Mouse (Mus musculus): Measurements from ENCODE around the gene Sesn3. TPM values are rescaled to one million over a fixed set of nuclear protein-coding genes. Genes with fewer than 3 reads are reported as not detected.
A peak's percentile ranks its signal among the peaks of the same experiment; 100 is the strongest.

The Sesn3 gene
- total and polyA plus RNA-seq, 3 experiments: 1.5 to 6.0 TPM; not detected in 1

DNA sequence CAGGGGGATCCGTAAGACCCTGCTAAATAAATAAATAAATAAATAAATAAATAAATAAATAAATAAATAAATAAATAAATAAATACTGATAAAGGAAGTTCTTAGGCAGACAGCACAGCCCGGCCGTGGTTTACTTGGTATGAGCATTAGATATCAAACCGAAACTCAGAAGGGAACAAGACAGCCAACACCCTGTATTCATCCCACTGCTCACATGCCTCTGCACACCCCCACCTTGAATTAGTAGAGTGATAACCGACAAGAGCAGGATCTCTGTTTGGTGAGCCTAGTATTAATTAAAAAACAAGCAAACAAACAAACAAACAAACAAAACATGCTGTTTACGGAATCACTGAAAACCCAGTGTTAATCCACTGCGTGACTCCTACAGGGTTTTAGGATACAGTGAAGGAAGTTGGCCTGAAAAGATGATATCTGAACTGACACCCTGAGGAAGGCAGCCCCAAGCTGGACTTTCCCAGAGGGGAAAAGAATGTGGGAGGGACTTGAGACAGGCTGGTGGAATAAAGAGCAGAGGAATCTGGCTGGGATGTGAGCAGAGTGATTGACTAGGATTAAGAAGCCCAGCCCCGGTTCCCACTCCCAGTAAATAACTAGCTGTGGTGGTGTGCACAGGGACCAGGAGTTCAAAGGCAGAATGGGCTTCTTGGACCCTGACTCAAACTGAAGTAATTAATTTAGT is 106.6 kb downstream of the Sesn3 start, which contains the start of gene Endod1:
TSS of gene Endod1 (minus strand) at position 155 of the 703 bp plus-strand sequence.
- Histone ChIP-seq H3K27ac (ENCODE audit: control insufficient read depth, low read depth, low read length) (peak within 1 kb of the TSS; percentile 68), H3K9ac (ENCODE audit: control insufficient read depth, low read depth, low read length, poor library complexity, severe bottlenecking) (peak within 1 kb of the TSS; percentile 81)

DNA sequence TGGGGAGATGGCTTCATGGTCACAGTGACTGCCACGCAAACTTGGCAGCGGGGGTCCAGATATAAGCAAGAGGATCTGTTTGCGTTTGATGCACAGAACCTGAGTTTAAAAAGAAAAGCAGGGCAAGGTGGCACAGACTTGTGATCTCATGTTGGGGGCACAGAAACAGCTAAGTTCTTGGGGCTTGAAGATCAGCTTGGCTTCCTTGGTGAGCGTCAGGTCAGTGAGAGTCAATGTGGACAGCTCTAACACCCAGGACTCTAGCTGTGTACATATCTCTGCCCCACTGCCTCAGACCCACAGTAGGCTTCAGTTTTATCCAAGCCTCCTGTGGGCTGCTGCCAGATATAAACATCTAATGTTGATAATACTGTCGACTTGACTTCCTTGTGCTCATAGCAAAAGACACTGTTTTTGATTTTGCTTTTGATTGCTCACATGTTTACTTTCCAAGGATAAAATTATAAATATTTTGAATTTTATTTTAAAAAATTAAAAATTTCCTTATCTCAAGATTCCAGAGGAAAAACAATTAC is 107.5 kb downstream of the Sesn3 start:
- Histone ChIP-seq H3K9ac (ENCODE audit: control insufficient read depth, low read depth, low read length, poor library complexity, severe bottlenecking) (peak overlapping the region; percentile 60), H3K27me3 (ENCODE audit: control insufficient read depth in 1 of 2, insufficient read depth in 2 of 2, low read length in 2 of 2) (no peaks in the 10 kb centered on the region), H3K36me3 (ENCODE audit: control insufficient read depth in 1 of 2, insufficient read depth in 2 of 2, low read length in 2 of 2) (peaks cover 0 to 38% of the 10 kb centered on the region in 2 experiments; a peak in 2 of 4 replicates), H3K9me3 (replicated peaks; ENCODE audit: insufficient read depth, low read length) (no peaks in the 10 kb centered on the region), H3K4me1 (ENCODE audit: control insufficient read depth in 1 of 2, insufficient read depth in 2 of 2, low read length in 2 of 2) (peaks cover 10 to 41% of the 10 kb centered on the region in 2 experiments), H3K27ac (ENCODE audit: control insufficient read depth, low read depth, low read length) (peak overlapping the region; percentile 68), H3K4me3 (ENCODE audit: control insufficient read depth in 1 of 2, insufficient read depth in 1 of 2, low read depth in 2 of 2, low read length in 2 of 2) (peak overlapping the region; percentile 48 to 65), H3K79me2 (ENCODE audit: control insufficient read depth, insufficient read depth, low read length, poor library complexity) (peaks cover 12% of the 10 kb centered on the region)
- 0 out of 4 replicates have a peak, but pooled peaks of 1 of the 2 experiments have one; percentile 30 for TF ChIP-seq POLR2A (IDR thresholded peaks at IDR 0.05; ENCODE audit: control insufficient read depth in 1 of 2, insufficient read depth in 1 of 2, low read depth in 1 of 2, low read length in 2 of 2, poor library complexity in 1 of 2)
- TF ChIP-seq USF1 (IDR thresholded peaks at IDR 0.05; ENCODE audit: low read depth, low read length): no peak
- no peak for TF ChIP-seq SMC3 (IDR thresholded peaks at IDR 0.05; ENCODE audit: low read depth, low read length)
- no peak for TF ChIP-seq POLR2AphosphoS2 (IDR thresholded peaks at IDR 0.05; ENCODE audit: low read length)
- TF ChIP-seq MAFK (IDR thresholded peaks at IDR 0.05; ENCODE audit: borderline replicate concordance, low read depth, low read length): no peak
- TF ChIP-seq CHD2 (IDR thresholded peaks at IDR 0.05; ENCODE audit: low read length): no peak
- no peak for TF ChIP-seq MYC (IDR thresholded peaks at IDR 0.05; ENCODE audit: low read depth, low read length)
- peak; percentile 74 for TF ChIP-seq GATA1 (IDR thresholded peaks at IDR 0.05; ENCODE audit: low read depth, low read length)
- TF ChIP-seq TBP (IDR thresholded peaks at IDR 0.05; ENCODE audit: low read depth, low read length): peak; percentile 45
- TF ChIP-seq ZNF384 (IDR thresholded peaks at IDR 0.05; ENCODE audit: low read depth, low read length): no peak
- no peak for TF ChIP-seq CHD1 (IDR thresholded peaks at IDR 0.05; ENCODE audit: low read depth, low read length)
- no peak for TF ChIP-seq POLR2AphosphoS5 (IDR thresholded peaks at IDR 0.05; ENCODE audit: borderline replicate concordance, low read depth, low read length)
- DNase-seq (ENCODE audit: low read depth, low spot score): peak; percentile 78

More for the DNA sequence above, 106.6 kb downstream of the Sesn3 start, which contains the start of gene Endod1:
- Histone ChIP-seq H3K79me2 (ENCODE audit: control insufficient read depth, insufficient read depth, low read length, poor library complexity) (peaks cover 12% of the 10 kb centered on the region), H3K4me1 (ENCODE audit: control insufficient read depth in 1 of 2, insufficient read depth in 2 of 2, low read length in 2 of 2) (peaks cover 10 to 34% of the 10 kb centered on the region in 2 experiments), H3K9me3 (replicated peaks; ENCODE audit: insufficient read depth, low read length) (no peaks in the 10 kb centered on the region), H3K4me3 (ENCODE audit: control insufficient read depth in 1 of 2, insufficient read depth in 1 of 2, low read depth in 2 of 2, low read length in 2 of 2) (peak within 1 kb of the TSS; percentile 48 to 65), H3K36me3 (ENCODE audit: control insufficient read depth in 1 of 2, insufficient read depth in 2 of 2, low read length in 2 of 2) (peaks cover 0 to 30% of the 10 kb centered on the region in 2 experiments; a peak in 2 of 4 replicates), H3K27me3 (ENCODE audit: control insufficient read depth in 1 of 2, insufficient read depth in 2 of 2, low read length in 2 of 2) (no peaks in the 10 kb centered on the region)
- TF ChIP-seq GATA1 (IDR thresholded peaks at IDR 0.05; ENCODE audit: low read depth, low read length) (peak; percentile 61; the same call in 1 of the 2 replicates), TBP (IDR thresholded peaks at IDR 0.05; ENCODE audit: low read depth, low read length) (peak; percentile 84), MXI1 (IDR thresholded peaks at IDR 0.05; ENCODE audit: low read depth, low read length) (no peak), HCFC1 (IDR thresholded peaks at IDR 0.05; ENCODE audit: low read depth, low read length) (no peak), POLR2A (IDR thresholded peaks at IDR 0.05; ENCODE audit: control insufficient read depth in 1 of 2, insufficient read depth in 1 of 2, low read depth in 1 of 2, low read length in 2 of 2, poor library complexity in 1 of 2) (peak in 1 of 2 experiments; percentile 39; a peak in 1 of 4 replicates), MEF2A (IDR thresholded peaks at IDR 0.05; ENCODE audit: extremely low read depth, insufficient replicate concordance, low read depth, low read length, poor library complexity, severe bottlenecking) (no peak)
- DNase-seq (ENCODE audit: low read depth, low spot score): peak; percentile 93

Other genes starting within 250 kb of the Sesn3 start
- gene Endod1, start 106.4 kb downstream of the Sesn3 start, total RNA-seq (2012; rRNA removed): 20.4 and 33.7 TPM in 2 replicates
- 10 to 100 TPM in 1 of 2 experiments, not detected in 1; 31.1 TPM for gene Endod1, start 106.4 kb downstream of the Sesn3 start, polyA plus RNA-seq (2012; ENCODE audit: insufficient read depth in 1 of 2, insufficient read length in 2 of 2, low read depth in 1 of 2, low replicate concordance in 2 of 2, missing spikeins in 1 of 2)
- 0.56 and 0.58 TPM in 2 replicates for gene Kdm4d, start 225.4 kb downstream of the Sesn3 start, total RNA-seq (2012; rRNA removed)
- gene Kdm4d, start 225.4 kb downstream of the Sesn3 start, polyA plus RNA-seq (2012; ENCODE audit: insufficient read depth in 1 of 2, insufficient read length in 2 of 2, low read depth in 1 of 2, low replicate concordance in 2 of 2, missing spikeins in 1 of 2): under 1 TPM in 1 of 2 experiments, not detected in 1; 0.40 TPM
- gene Cwc15, start 225.6 kb downstream of the Sesn3 start, total RNA-seq (2012; rRNA removed): 326 and 331 TPM in 2 replicates
- gene Cwc15, start 225.6 kb downstream of the Sesn3 start, polyA plus RNA-seq (2012; ENCODE audit: insufficient read depth in 1 of 2, insufficient read length in 2 of 2, low read depth in 1 of 2, low replicate concordance in 2 of 2, missing spikeins in 1 of 2): 100 to 1,000 TPM; 196 to 562 TPM

Measured in MEL (cell line).